Mouse (Mus musculus) spleen, adult 18-20 months (tissue): Measurements from ENCODE around the gene Gm4491.

Experiments used
- DNase-seq, 2 experiments: peaks; one replicate each; pipeline ENCODE4 v3.0.0; 2022; ENCODE audit warnings: mixed read lengths in 2 of 2

Gm4491 gene

DNA sequence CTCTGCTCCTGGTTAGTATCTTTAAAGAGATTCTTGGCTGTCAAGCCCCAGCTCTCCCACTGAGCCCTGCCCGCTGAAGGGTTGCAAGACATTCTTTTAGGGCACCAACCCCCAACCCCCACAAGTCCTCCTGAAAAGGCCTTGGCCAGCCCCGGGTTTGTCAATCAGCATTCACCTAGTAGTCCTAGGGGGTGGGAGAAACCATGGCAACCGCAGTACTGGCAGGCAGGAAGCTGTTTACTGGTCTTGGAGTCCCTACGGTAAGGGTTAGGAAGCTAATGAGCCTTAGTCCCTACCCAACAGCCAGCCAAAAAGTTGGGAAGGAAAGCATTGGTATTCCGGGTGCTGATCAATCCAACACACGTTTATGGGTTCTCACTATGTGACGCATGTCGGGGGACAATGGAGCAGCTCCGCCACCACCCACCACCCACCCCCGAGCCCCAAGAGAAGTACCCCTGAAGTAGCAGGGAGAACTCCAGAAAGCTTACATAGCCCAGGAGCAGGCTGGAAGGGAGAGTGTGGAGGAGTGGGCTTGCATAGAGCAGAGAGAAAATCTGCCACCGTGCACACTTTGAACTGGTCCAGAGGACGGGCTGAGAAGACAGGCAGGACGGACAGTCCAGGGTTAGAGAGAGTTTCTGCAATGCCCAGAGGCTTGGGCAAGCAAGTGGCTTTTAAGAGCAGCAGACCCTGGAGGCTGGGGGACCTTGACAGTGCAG lies at the start of gene Gm4491:
TSS of gene Gm4491 (minus strand) at position 61 of the 722 bp plus-strand sequence.
- DNase-seq: no peak

DNA sequence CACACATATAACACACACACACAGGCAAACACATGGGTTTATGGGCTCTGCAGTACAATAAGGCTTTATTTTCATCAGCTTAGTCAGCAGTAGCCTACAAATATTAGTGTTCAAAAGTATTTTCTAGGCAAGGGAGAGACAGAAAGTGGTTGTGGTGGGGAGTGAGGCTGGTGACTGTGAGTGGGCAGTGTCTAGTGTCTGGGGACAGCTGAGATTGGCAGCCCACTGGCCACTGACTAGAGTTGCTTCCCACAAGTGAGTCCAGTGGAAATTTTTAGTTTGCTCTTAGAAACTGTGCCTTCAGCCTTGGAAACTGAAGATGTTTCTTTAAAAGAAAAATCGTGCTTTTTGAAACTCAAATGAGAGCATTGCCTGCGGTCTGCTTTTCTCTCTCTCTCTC lies 46.1 kb upstream of the Gm4491 start:
- no peak for DNase-seq

DNA sequence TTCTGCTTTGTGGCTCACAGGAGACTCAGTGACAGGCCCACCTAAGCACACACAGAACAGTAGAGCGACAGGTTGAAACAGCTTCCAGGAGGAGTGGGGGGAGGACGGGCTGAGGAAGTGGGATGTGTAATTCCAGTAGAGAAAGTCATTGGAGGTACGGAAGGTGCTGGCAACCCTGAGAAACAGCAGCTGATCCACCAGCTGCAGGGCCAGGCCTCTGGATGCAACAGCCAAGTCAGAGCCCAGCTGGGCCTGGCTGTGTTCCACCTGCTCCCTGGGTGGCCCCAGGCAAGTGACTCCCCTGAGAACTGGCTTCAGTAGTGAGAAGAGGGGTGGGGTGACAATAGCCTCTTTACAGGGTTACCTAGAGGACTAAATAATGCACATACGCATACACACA lies 45.5 kb upstream of the Gm4491 start:
- DNase-seq: no peak

DNA sequence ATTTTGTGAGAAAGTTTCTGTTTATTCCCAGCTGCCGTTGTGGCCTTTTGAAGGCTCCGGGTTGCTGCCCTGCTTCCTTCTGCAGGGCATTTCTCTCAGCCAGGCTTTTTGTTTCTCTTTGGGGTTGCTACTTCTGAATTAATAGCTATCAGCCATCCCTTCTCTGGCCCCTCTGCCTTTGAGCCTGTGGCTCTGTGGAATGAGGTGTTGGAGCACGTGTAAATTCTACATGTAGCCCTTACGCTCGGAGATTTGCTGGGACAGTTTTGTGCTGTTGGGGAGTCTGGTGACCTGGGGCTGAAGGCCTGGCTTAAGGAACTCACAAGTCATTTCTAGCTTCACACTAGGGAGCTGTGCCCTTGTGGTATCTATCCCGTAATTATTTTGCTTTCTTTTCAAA lies 39.2 kb upstream of the Gm4491 start:
- DNase-seq: no peak

DNA sequence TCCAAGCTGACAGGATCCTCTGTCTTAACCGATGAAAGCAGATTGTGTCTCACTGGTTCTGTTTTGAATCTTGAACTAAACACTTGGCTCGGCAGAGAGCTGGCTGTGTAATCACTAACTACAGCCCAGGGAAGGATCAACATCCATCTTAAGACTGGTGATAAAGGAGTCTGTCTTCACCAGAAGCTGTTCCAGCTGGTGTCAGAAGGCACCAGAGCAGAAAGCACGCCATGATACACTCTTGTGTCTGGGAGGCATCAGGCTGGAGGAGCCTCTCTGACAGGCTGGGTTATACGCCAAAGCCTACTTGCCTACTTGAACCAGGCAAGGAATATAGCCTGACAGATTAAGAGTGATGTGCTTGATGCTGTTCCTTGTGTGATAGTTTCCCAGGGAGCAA lies 30.1 kb upstream of the Gm4491 start:
- DNase-seq: no peak

DNA sequence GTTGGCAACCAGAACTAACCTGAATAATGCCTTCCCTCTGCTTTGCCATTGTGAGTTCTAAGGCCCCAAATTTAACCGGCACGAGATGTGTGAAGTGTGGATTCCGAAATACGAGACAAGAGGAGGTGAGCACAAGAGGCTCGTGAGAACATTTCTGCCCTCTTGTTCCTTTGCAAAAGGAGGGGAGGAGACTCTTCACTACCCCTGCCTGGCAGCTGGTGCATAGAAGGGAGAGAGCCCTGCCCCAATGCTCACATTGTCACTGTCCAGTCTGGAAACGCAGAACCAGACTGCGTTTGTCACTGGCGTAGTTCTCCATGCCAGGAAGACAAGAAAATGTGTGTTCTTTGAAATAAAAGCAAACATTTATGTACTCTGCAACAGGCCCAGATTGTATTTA lies 19.6 kb upstream of the Gm4491 start:
- no peak for DNase-seq

DNA sequence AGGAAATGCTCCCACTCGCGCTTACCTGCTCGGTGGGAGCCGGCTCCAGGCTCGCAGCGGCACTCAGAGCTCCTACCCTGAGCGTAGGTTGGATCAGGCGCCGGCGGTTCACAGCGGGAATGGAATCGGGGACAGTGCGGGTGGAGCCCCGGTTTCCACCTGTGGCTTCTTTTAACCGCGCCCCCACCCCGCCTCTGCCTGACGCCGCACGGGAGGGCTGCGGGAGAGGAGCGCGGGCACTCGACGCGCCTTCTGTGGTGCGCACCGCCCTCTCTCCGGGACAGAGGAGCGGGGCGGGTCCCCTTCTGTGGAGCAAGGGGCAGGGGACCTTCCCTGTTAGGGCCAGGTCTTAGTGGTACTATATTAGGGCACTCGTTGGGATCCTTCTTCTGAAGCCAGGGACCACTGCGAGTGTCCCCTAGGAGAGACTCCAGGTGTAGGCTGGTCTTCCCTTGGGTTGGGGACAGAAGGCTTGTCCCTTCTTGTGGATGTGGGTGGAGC lies 17.5 kb upstream of the Gm4491 start, which contains the start of gene Gjb6:
TSS of gene Gjb6 (minus strand) at position 451 of the 501 bp plus-strand sequence.
- DNase-seq: no peak

DNA sequence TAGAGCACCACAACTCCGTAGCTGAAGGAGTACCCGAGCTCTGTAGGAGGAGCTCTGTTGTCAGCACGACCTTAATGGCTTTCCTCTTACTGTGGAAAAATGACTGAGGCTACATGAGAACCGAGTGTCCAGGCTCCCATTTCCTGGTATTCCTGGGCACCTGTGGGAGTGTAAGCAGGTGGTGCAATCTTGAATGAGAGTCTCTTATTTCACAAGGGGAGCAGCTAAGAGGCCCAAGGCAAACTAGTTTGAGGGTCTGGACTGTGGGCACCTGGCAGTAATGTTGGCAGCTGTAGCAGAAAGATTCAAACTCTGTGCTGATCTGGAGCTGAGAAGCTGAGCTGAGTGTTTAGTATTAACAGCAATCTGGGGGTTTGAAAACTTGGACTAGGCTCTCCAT lies 11.7 kb upstream of the Gm4491 start:
- DNase-seq: no peak

DNA sequence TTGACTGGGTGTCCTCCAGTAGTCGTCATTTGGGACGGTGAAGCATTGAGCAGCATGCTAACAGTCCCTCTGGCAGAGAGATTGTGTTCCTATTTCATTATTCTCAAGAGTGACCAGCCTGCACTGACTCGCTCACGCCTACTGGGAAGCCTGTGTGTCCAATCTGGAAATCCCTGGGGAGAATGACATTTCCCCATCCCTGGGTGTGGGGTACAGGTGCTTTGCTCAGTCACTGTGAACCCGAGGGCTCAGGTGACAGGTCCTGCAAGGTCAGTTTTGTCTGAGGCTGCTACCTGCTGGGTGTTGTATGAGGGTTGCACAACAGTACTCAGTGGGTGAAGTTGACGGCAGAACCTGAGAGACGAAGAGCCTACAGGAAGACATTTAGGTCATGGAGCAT lies 6.6 kb upstream of the Gm4491 start:
- DNase-seq: no peak

DNA sequence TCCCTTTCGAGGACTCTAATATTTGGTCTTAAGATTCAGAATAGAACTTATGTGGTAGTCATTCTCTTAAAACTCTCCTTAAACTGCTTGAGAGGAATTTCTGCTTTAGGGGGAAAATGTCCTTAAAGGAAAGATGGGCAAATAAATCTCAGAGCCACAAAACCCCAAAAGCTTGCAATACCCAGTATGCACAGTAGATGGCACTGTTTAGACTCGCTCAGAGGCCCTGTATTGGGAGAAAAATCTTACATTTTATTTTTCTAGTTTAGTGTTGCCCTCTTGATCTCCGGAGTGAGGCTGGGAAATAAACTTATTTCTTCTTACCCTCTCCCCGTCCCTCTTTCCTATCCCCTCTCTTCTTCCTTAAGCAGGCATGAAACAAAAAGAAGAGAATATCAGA lies 6.5 kb downstream of the Gm4491 start:
- DNase-seq: peak in 1 of 2 experiments; percentile 11

DNA sequence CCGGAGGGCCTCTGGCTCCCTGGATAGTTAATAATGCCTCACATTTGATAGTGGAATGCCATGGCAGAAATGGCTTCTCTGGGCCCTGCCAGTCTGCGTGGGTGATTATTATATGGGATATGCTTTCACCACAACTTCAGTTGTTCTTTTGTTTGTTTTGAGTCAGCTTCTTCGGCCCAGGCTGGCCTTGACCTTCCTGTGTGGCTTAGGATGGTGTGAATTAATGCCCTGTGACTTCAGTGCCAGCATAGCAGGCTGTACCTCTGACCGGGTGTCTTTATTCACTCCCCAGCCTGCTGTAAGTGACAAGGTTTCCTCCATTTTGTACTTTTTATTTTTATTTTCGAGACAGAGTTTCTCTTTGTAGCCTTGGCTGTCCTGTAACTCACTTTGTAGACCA lies 7.8 kb downstream of the Gm4491 start:
- no peak for DNase-seq

DNA sequence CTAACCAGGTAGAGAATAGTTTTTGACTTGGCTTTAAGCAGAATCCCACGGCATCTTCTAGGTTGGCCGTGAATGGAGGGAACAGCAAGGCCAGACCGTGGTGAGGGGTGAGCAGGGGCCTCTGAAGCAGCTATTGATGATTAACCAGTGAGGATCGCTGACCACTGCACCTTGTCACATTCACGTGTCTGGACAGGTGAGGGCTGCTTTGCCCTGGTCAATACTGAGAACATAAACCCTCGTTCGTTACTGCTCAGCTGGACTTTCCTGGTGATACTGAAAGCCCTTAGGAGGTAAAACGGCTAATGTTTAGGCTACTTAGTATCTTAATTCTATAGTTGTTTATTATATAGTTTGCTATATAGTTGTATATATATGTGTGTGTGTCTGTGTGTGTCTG lies 8.6 kb downstream of the Gm4491 start:
- DNase-seq: no peak

DNA sequence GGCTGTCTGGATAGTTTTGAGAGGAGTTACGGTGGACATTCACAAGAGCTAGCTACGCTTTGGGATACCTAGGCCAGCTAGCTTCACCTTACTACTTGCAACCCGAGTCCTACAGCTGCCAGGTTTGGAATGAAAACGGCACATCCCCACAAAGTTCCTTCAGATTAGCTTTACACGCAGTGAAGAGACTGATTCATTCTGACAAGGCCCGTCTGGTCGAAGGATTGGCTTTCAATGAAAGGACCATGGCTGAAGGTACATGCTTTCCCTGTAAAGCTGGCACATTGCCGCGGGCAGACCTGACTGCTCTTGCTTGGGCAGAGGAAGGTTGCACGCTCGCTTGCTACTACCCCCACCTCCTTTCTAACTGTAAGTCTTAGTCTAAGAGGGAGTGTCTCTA lies 10.0 kb downstream of the Gm4491 start:
- DNase-seq: no peak

DNA sequence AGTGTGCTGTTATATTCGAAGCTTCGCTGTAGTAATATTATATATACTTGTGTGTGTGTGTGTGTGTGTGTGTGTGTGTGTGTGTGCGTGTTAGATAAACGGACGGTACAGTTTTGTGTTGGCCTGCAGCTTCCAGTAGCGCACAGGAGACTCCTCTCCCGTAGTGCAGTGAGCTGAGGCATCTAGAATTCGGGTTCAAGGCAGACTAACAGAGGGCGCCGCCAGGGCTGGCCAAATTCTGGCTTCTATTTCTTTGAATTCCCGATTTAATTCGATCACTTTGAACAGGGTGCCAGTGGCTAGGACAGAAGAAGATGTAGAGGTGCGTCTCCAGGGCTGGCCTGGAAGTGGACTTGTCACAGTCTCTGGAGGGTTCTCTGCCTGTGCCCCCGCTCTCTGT lies 10.6 kb downstream of the Gm4491 start:
- no peak for DNase-seq

DNA sequence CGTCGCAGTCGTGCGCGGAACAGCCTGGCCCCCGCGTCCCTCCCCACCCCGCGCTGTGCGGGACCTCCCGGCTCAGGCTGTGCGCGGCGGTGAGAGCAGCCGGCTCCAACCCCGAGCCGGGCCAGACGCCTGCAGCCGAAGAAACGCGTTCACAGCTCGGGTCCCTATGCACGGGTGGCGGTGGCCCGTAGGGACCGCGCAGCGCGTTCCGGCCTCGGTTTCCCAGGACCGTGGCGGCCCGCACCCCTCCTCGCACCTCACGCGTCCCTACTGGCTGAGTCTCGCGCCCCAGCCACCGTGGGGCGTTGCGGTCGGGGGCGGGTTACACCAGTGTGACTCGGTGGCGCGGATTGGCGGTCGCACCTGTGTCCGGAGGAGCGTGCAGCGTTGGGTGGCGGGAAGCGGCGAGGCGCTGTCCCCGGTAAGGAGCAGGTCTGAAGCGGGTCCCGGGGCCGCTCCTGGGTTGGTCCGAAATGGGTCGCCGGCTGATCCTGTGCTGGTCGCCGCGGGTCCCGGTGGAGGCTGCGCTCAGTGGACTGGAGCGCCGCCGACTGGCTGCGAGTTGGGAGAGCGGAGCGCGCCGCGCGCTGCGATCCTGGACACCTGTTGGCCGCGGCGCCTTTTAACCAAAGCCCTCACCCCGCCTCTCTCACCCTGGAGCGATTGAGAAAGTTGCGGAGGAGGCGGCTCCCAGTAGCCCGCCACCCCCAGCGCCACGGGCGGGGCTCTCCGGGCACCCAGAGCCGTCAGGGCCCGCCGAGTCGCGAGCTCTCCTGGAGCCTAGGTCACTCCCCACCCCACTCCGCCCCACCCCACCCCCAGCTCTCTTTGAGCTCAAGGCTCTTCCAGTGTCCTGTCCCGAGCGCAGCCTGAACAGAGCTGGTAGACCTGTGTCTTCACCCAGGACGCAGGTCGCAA lies 11.3 kb downstream of the Gm4491 start, which contains the start of gene Gjb2:
TSS of gene Gjb2 (minus strand) at position 597 of the 918 bp plus-strand sequence.
- peak in 1 of 2 experiments; percentile 4 for DNase-seq

DNA sequence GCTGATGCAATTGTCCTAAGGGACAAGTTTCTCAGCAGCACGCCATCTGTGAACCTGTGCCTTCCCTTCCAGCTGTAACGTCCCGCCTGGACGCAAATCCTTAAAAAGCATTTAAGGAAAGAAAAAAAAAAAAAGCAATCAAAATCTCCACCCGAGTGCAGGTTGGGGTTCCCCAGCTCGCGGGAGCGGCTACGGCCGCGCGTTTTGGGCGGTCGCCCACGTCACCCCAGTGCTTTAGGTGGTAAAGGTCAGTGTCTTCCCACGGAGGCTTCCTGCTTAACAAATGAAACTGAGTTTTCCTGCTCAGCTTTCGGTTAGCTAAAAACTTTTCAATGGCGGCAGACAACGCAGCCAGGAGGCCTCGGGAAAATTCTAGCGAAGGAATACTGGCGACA lies 12.0 kb downstream of the Gm4491 start:
- no peak for DNase-seq

DNA sequence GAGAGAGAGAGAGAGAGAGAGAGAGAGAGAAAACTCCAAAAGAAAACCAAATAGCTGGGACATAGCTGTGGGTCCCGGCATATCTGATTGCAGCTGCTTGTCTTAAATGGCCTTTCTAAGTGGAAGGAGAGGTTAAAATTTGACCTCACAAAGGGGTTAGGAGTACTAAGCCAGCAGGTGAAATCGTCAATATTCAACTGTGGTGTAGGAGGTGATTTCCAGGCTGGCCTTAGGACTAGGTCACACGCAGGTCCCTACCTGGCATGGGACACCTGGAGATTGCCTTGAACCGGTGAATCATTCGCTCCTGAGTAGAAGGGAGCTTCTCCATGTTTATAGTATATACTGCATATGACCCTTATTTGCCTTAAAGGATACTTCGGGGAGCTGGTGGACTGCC lies 12.6 kb downstream of the Gm4491 start:
- DNase-seq: no peak

DNA sequence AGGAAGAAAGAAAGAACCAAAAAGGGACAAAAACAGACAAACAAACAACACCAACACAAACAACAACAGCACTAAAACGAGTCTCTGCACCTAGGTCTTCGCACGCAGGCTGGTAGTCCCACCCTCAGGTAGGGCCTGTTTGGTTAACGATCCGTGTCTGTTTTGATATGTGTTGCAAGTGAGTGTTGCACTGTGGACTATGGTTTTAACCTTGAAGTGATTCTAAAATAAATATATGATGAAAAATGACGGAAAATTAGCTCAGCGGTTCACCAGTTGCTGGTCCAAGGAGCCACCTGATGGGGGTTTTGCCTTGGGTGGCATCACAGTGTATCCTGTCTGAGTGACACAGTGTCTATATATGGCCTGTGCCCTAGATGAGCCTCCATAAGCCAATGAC lies 14.1 kb downstream of the Gm4491 start:
- DNase-seq: no peak

DNA sequence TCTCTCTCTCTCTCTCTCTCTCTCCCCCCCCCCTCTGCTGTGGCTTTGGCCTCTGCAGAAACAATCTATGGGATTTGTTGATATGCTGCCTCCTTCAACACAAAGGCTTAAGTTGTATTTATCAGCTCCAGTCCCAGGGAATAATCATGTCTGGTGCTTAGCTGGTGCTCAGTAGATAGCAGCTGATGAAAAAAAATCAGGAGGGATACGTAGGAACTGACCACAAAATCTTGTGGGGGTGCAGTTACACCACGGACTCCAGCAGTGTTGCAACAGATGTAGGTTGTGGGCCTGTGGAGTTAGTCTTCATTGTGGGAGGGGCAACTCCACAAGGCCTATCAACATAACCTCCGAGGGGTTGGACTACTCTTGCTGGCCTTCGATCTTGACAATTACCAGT lies 19.8 kb downstream of the Gm4491 start:
- no peak for DNase-seq

DNA sequence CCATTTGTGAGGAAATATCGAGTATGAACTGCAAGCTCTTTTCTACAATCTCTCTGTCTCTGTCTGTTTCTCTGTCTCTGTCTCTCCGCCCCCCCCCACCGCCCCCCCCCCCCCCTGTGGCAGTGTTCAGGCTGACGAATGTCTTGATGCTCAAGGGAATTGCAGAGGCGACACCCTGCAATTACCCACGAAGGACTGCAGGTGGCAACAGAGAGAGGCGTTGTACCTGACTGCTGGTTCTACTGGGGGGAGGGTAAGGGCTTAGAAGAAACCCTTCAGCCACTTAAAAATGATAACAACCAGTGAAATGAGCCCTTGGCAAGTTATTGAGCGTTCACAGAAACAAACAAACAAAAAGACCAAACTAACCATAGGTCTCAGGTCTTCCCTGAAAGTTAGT lies 22.7 kb downstream of the Gm4491 start:
- no peak for DNase-seq

DNA sequence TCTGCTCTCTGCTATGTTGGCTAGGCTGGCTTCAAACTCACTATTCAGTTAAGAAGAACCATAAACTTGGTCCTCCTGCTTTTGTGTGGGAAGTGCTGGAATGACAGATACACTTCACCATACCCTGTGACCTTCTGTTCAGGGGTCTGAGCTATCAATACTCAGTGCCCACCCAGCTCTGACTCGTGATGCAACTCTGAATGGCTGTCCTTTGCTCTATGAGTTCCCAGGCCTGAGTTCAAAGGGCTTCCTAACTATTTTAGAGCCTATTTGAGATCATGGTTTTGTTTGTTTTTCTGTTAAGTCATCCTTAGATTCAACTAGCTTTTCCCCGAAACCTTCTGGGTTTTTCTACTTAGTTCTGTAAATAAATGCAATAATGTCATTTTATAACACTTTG lies 25.7 kb downstream of the Gm4491 start:
- DNase-seq: no peak

DNA sequence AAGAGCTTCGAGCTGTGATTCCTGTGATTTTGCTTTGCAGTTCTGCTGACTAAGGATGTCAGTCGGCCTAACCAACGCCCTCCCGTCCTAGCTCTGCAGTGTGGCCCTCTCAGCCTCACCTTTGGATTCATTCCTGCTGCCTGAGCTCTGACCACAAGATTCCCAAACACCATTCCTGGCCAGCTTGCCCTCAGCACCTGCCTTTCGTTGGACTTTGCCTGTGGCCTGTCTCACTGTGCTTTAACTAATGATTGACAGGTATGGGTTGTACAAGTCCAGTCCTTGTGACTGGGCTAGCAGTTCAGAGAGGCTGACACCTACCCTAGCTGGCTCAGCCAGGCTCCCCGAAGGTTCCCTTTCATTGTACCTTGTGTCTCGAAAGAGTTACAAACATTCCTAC lies 26.6 kb downstream of the Gm4491 start:
- DNase-seq: no peak

DNA sequence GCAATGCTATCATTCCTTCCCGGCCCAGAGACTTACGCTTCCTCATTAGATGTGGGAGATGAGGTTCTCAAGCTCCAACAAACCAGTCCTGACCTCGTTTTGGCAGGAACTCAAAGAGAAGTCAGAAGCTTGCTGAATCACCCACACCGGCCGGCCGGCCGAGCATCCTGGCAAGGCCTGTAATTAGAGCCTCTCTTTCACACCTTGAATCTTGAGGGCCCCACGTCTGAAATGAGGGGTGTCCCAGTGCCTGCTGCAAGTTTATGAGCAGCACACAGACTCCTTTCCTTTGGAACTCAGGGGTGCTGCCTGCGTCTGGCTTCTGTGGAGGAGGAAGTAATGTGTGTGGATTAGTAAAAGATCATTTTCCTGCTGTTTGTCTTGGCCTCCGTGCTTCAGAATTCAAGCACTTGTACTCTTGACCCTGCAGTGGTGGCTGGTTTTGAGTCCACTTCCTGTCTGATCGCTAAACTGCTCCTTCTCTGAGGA lies 31.5 kb downstream of the Gm4491 start:
- no peak for DNase-seq

DNA sequence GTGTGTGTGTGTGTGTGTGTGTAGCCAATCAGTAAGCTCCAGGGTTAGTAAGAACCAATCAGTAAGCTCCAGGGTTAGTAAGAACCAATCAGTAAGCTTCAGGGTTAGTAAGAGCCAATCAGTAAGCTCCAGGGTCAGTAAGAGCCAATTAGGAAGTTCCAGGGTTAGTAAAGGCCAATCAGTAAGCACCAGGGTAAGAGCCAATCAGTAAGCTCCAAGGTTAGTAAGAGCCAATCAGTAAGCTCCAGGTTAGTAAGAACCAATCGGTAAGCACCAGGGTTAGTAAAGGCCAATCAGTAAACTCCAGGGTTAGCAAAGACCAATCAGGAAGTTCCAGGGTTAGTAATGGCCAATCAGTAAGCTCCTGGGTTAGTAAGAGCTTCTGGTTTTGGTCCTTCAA lies 32.8 kb downstream of the Gm4491 start:
- DNase-seq: no peak
